Mouse (Mus musculus) kidney, postnatal 4 days (tissue): Measurements from ENCODE around the gene Mylk2.
A peak's percentile ranks its signal among the peaks of the same experiment; 100 is the strongest.

Source experiments
- DNase-seq, 2 experiments: peaks; one replicate each; pipeline ENCODE4 v3.0.0; 2021; ENCODE audit warnings: mixed read lengths in 2 of 2

Mylk2 gene

GRCm38 (mm10) chr2:152911031-152911430, at the start of gene Mylk2:
Gene Mylk2 (plus strand): TSS chr2:152911352.
- DNase-seq = no peak

GRCm38 (mm10) chr2:152861891-152862290, 49.3 kb upstream of the Mylk2 start:
- DNase-seq = peak in 1 of 2 experiments; percentile 11

- no peak for DNase-seq
These were observed 48.5 kb upstream of the Mylk2 start for GRCm38 (mm10) chr2:152862638-152863037.

- DNase-seq = no peak
These were observed 47.8 kb upstream of the Mylk2 start for GRCm38 (mm10) chr2:152863346-152863745.

- DNase-seq = no peak
These were observed 32.9 kb upstream of the Mylk2 start for GRCm38 (mm10) chr2:152878239-152878638.

- DNase-seq = no peak
These were observed 30.3 kb upstream of the Mylk2 start for GRCm38 (mm10) chr2:152880898-152881297.

GRCm38 (mm10) chr2:152884101-152884645, 27.0 kb upstream of the Mylk2 start:
- DNase-seq = no peak

- no peak for DNase-seq
These were observed 23.9 kb upstream of the Mylk2 start for GRCm38 (mm10) chr2:152887230-152887629.

GRCm38 (mm10) chr2:152888774-152889173, 22.4 kb upstream of the Mylk2 start:
- no peak for DNase-seq

- no peak for DNase-seq
These were observed 15.3 kb upstream of the Mylk2 start for GRCm38 (mm10) chr2:152895834-152896233.

- no peak for DNase-seq
These were observed 14.2 kb upstream of the Mylk2 start for GRCm38 (mm10) chr2:152896926-152897325.

GRCm38 (mm10) chr2:152899011-152899410, 12.1 kb upstream of the Mylk2 start:
- no peak for DNase-seq

- no peak for DNase-seq
These were observed 9.9 kb upstream of the Mylk2 start for GRCm38 (mm10) chr2:152901296-152901695.

GRCm38 (mm10) chr2:152902658-152903057, 8.5 kb upstream of the Mylk2 start:
- no peak for DNase-seq

GRCm38 (mm10) chr2:152903586-152903985, 7.6 kb upstream of the Mylk2 start:
- peak in 1 of 2 experiments; percentile 44 for DNase-seq

GRCm38 (mm10) chr2:152904127-152904643, 7.0 kb upstream of the Mylk2 start:
- DNase-seq = no peak

GRCm38 (mm10) chr2:152905036-152905829, 5.9 kb upstream of the Mylk2 start:
- no peak for DNase-seq

GRCm38 (mm10) chr2:152906274-152907037, 4.7 kb upstream of the Mylk2 start:
- no peak for DNase-seq

GRCm38 (mm10) chr2:152907114-152907943, 3.8 kb upstream of the Mylk2 start:
- no peak for DNase-seq

- DNase-seq = no peak
These were observed 1.3 kb upstream of the Mylk2 start for GRCm38 (mm10) chr2:152909848-152910247.

- DNase-seq = no peak
These were observed 280 bp downstream of the Mylk2 start for GRCm38 (mm10) chr2:152911432-152911831.

- no peak for DNase-seq
These were observed 2.3 kb downstream of the Mylk2 start for GRCm38 (mm10) chr2:152913471-152913870.
